Mouse (Mus musculus): ENCODE data around the gene Etfrf1.

Gene Etfrf1

GRCm38 (mm10) chr6:145234391-145234790 is 23.5 kb downstream of the Etfrf1 start:
- no peak for DNase-seq

- no peak for DNase-seq
Observed at GRCm38 (mm10) chr6:145235367-145235766, 24.4 kb downstream of the Etfrf1 start.

- DNase-seq = no peak
Observed at GRCm38 (mm10) chr6:145237148-145237547, 26.2 kb downstream of the Etfrf1 start.

GRCm38 (mm10) chr6:145240285-145240684 is 29.4 kb downstream of the Etfrf1 start:
- no peak for DNase-seq

- DNase-seq = no peak
Observed at GRCm38 (mm10) chr6:145242521-145242920, 31.6 kb downstream of the Etfrf1 start.

GRCm38 (mm10) chr6:145246841-145247240 is 35.9 kb downstream of the Etfrf1 start:
- no peak for DNase-seq

GRCm38 (mm10) chr6:145247886-145248285 is 37.0 kb downstream of the Etfrf1 start:
- DNase-seq = no peak

- peak; percentile 23 for DNase-seq
Observed at GRCm38 (mm10) chr6:145249291-145250184, 38.6 kb downstream of the Etfrf1 start.

- peak; percentile 85 for DNase-seq
Observed at GRCm38 (mm10) chr6:145250185-145250791, 39.4 kb downstream of the Etfrf1 start, which contains the start of gene Kras. Kras (minus strand) TSS chr6:145250239.

GRCm38 (mm10) chr6:145250820-145251219 is 39.9 kb downstream of the Etfrf1 start:
- DNase-seq = peak; percentile 23

- DNase-seq = no peak
Observed at GRCm38 (mm10) chr6:145255952-145256700, 45.2 kb downstream of the Etfrf1 start.

GRCm38 (mm10) chr6:145256701-145257073 is 45.8 kb downstream of the Etfrf1 start:
- no peak for DNase-seq

GRCm38 (mm10) chr6:145262314-145262713 is 51.4 kb downstream of the Etfrf1 start:
- no peak for DNase-seq

All from layer of hippocampus, adult 9-11 months (tissue).